Mouse (Mus musculus) liver, adult (tissue): ENCODE results near the gene BC004004.

ENCODE experiments used
- GATA4 ChIP-seq: IDR thresholded peaks from 2 replicates; pipeline ENCODE4 v1.6.1; 2014; ENCODE audit warnings: mild to moderate bottlenecking, low read length; ENCODE audit not compliant: insufficient replicate concordance

Gene BC004004

DNA sequence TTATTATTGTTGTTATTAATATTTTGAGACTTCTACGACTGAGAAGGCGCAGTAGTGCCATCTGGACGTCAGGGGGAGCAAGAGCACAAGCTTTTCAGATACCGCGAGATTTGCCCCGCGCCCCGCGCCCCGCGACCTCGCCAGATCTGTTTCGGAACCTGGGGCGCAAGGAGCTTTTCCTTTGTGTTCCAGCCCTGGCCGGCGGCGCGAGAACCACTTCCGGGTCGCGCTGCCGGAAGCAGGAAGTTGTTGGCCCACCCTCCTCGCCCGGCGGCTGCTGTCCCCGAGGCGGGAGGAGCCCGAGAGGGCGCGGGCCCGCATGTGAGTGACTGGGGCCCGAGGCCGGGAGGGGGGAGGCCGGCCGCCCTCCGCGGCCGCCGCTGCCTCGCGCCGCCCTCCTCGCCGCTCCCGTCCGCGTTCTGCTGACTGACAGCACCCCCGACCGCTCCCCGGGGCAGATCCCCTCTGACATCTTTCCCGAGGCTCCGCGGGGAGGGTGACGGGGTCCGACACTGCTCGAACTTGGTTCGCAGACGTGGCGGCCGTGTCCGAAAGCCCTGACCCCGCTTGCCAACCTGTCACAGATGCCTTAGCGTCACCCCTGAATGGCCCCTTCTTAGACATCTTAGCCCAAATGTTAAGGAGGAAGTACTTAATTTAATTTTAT, at the start of gene BC004004:
Gene BC004004, plus strand, starts transcription at position 107 of the 667 bp plus-strand sequence.
- peak; percentile 64; the same call in 1 of the 2 replicates for TF ChIP-seq GATA4

DNA sequence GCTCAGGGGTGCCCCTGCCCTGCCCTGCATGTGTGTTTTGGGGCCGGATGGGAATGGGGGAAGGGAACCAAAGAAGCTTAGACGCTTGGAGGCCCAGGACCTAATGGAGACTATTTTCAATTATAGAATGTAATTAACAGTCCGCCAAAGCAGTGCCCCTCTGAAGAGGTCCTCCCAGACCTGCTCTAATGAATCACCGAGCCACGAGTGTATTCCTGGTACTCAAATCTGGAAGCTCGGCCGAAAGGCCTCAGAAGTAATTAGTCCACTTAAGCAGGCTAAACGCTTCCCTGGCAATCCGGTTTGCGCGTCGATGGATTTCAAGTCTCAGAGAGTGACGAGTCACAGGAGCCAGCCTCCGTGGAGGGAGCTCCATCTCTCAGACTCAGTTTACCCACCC, 48.0 kb upstream of the BC004004 start:
- no peak for TF ChIP-seq GATA4

DNA sequence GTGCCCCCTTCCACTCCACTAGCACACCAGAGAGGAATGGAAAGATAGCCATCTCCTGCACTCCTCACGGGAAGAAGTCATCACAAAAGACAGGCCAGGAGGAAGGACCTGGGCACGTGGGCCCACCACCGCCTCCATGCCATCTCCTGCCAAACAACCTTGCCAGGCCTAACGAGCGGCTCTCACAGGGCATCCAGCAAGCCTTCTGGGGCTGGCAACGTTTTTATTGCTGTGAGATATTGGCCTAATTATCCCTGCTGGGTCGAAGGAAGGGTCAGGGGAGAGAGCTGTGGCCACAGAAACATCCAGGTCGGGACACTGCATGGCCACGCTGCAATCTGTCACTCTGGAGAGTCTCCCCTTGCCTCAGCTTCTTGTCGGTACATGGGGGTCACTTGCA, 37.5 kb upstream of the BC004004 start:
- no peak for TF ChIP-seq GATA4

DNA sequence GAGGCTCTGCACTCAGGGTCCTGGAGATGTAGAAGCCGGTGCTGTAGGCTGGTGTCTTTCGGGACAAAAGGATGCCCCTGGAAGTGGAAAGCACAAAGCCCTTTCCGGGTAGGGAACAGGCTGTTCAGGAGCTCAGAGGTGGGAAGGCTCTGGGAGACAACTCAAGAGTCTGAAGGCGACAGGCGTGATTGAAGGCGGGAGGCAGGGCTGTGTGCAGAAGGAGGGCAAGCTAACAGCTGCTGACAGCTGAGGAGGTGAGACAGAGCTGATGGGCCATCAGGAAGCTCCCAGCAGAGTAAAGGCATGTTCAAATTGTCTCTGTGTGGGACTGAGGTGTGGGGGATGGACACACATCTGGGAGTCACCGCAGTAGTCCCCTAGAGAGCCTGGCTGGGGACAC, 32.5 kb upstream of the BC004004 start:
- no peak for TF ChIP-seq GATA4

DNA sequence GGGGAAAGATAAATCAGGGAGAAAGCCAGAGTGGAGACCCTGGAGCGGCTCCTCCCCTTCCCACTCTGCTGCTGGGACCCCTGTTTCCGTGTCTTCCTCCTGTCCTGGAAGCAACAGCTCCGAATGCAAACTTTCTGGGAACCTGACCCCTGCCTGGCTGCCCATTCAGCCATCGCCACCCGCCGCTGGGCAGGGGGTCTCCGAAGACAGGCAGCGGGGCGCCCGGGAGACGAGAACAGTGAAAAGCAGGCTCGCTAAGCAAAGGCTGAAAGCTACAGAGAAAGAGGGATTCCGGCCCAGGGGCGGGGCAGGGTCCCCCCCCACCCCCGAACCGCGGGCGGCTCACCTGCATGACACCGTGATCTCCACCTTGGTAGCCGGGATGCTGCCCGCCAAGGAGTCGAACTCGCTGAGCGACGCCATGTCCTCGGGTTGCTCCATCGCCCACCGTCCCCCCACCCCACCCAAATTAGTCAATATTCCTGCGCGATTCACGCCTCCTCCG, 31.3 kb upstream of the BC004004 start:
- no peak for TF ChIP-seq GATA4

DNA sequence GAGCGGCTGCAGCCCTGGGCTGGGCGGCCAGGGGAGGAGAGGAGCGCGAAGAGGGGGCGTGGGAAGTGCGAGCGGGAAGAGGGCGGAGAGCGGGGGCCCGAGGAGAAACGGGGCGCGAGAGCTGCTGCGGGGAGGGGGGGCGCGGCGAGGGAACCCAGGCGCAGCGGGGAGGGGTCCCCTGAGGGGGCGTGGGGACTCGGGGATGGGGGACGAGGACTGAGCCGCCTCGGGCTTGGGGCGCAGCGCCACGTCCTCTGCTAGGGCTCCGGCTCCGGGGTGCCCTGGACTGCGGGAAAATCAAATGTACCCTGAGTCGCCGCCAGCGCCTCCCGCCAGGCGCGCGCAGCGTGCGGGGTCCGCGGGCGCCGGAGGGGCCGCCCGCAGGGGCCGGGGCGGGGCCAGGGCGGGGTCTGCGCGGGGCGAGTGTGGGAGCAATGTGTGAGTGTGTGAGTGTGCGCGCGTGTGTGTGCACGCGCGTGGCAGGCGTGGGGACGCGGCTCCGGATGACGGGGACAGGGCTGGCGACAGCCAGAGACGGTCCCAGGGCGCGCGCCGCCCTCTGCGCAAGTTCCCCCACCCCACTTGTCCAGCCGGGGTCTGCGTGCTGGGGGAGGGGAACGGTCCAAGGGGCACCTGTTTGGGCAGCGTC, 30.7 kb upstream of the BC004004 start, which contains the start of gene Cpne5:
Gene Cpne5, minus strand, starts transcription at position 396 of the 649 bp plus-strand sequence.
- TF ChIP-seq GATA4, result no peak

DNA sequence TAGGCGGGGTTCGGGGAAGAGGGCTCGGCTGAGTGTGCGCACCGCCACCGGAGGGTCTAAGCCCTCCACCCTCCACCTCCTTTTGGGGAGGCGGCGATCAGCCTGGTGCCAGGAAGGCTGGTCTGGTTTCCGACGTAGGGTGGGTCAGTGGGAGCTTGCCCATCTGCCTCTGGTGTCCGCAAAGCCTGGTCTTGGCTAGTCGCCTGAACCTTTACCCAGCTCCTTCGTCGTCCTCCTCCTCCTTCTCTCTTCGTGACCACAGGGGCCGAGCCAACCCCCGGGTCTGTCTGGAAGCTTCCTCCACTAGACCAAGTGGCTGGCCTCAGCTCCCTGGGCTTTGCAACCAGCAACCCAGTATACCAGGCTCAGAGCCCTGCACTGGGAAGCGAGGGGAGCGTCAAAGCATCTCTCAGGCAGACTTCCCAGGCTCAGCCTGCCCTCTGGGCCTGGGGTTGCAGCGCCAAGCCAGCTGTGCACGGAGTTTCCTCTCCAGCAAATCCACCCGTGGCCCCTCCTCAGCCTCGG, 30.1 kb upstream of the BC004004 start:
- TF ChIP-seq GATA4, result no peak

DNA sequence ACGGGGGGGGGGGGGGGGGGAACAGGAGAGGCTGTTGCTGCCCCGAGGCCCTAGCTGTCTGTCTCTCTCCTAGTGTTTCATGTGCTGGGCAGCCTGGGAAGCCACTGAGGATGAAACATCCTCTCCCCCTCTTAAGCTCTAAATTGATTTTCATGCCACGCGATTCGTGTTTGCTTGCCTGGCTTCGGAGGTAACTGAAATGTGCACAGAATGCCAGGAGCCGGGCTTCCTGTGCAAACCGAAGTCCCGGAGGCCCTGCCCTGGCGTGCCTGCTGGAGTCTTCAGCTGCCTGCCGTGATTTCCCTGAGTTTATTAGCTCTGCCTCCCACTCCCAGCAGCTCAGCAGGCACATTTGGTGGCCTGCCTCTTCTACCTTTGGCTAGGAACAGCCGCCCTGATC, 23.7 kb upstream of the BC004004 start:
- TF ChIP-seq GATA4, result no peak

DNA sequence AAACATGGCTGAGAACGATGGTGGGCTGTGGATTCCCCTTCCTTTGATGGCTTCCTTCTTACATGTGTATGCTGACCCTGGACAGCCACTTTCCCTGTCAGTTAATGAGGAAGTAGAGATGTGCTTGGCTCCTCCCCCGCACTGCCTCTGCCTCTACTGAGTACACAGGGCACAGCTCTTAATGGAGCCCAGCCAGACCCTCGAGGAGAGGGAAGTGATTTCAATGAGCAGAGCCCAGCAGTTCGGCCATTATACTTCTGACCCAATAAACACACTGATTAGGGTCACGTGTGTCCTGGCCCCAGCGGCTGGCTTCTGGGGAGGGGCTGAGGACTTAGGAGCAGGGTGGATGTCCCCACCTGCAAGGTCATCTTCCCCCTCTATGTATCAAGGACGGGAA, 22.9 kb upstream of the BC004004 start:
- no peak for TF ChIP-seq GATA4

DNA sequence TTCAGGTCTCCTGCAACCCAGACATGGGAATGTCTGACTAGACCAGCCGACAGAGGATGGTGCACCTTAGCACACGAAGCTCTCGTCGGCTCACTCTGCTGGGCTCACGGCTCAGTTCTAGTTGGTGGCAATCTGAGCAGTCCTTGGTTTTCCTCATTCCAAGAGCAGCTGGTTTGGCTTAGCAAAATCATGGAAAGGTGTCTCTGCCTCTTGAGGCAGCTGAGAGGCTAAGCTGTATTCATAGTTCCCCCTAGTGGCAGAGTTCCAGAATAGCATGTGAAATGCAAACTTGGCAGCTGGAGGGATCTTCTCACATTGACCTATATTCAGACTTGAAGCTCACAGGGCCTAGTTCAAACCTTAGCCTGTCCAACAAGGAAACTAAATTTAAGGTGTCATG, 22.0 kb upstream of the BC004004 start:
- TF ChIP-seq GATA4, result no peak

DNA sequence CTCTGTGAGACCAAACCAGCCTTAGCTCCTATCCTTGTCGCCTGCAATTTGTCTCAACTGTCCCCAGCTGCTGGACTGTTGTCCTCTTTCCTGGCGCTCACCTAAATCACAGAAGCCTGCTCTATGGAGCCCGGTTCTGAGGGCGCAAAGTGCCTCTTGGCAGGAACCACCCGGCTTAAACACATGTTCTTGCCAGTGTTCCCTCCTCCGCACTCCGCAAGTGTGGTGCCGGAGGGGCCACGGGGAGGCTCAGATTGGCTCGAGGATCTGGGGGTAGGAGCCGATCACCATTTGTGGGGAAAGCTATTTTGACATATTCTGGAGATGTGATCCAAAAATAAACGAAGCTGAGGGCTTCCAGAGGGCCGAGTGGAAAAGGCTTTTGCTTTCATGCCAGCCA, 20.7 kb upstream of the BC004004 start:
- no peak for TF ChIP-seq GATA4

DNA sequence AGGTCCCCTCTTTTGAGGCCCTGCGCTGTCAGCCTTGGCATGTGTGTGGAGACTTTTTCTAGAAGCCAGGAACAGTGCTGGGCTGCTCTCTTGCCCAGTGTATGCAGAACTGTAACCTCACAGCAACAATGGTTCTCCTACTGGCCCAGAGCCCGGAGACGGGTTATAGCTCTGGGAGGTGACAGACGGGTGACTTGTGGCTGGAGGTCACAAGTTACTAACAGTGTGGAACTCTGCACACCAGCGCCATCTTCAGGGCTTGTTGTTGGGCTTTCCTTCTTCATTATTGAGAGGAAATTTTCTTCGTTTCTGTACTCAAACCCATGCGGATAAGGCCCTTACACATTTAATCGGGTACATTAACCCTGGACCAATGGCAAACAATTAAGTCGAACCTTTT, 19.1 kb upstream of the BC004004 start:
- TF ChIP-seq GATA4, result no peak

DNA sequence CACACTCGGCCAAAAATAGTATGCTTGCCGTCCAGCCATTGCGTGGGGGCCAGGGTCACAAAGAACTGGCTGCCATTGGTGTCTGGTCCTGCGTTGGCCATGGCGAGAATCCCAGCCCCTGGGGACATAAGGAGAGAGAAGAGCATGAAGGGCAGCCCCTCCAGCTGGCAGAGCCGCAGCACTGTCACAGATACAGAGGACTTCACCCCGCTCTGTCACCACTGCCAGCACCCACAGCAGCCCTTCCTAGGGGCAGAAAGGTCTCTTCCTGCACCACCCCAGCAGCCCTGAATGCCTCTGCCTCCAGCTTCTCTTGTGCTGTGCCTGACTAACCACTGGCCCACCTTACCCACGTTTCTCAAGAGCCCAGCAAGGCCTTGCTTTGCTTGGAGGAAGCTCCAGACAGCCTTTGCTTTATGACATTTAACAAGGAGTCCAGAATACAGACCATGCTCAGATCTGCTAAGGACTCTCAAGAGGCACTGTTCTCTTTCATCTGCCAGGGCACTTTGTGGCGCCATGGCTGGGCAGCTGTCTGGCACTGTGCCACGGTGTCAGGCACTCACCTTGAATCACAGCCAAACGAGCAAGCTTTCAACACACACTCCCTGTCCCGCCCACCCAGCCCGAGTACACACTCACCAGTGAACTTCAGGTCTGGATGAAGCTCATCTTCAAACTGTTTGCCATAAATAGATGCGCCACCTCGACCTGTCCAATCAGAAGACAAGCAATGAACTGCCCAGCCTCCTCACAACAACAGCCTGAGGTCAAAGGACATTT, 16.8 kb upstream of the BC004004 start:
- no peak for TF ChIP-seq GATA4

DNA sequence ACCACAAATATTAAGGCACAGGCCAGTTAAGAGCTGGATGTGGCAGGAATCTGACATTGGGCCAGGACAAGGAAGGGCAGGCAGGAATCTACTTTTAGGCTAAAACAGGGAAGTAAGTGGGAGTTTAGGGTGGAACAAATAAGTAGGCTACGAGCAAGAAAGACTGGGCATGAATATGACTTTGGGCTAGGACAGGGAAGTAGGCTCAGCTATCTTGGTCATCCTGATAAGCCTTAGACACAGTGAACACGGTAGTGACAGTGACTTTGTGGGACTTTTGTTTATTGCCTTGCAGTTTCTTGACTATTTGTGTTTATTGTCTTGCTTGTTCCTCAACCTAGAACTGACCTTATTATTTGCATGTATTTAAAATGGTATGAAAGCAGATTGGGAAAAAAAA, 15.4 kb upstream of the BC004004 start:
- TF ChIP-seq GATA4, result no peak

DNA sequence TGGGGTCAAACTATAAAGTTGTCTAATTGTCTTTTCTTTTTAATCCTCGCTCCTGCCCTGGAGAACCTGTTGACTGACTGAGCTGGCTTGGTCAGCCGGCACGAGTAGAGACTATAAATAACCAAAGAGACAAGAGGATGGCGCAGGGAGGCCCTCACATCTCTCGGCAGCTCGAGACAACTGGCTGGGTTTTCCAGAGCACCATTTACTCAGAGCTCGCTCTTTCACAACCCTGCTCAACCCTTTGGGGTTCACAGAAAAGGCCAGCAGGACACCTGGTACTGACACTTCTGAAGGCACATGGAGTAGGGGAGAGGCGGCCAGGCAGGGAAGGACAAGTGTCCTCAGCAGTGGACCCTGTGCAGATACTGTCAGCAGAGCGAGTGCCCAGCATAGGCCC, 14.9 kb upstream of the BC004004 start:
- no peak for TF ChIP-seq GATA4

DNA sequence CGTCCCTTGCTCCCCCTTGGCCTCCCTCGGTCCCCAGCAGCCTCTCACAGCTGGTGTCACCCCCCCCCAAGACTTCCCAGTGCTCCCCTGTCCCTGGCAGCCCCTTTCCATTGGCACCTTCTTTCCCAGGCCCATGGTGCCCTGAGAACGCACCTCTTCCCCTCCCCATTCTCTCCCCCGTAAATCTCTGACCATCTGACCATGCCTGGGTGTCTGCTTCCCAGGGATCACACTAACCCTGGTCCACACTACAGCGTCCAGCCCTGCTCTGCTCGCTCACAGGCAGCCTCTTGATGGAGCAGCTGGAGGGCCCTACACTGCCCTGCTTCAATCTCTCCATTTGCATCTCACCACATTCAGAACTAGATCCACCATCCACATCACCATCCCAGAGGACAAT, 12.1 kb upstream of the BC004004 start:
- TF ChIP-seq GATA4, result no peak
